Mouse (Mus musculus): ENCODE results near the gene Zbtb7a.
A peak's percentile ranks its signal among the peaks of the same experiment; 100 is the strongest.

Gene Zbtb7a

GRCm38 (mm10) chr10:81138821-81139528 is 4.0 kb downstream of the Zbtb7a start:
- DNase-seq (ENCODE audit: low spot score) = no peak

- DNase-seq (ENCODE audit: low spot score) = no peak
These were observed 4.5 kb downstream of the Zbtb7a start for GRCm38 (mm10) chr10:81139529-81139846.

GRCm38 (mm10) chr10:81140005-81140404 is 5.0 kb downstream of the Zbtb7a start:
- DNase-seq (ENCODE audit: low spot score) = no peak

GRCm38 (mm10) chr10:81140717-81141454 is 5.9 kb downstream of the Zbtb7a start:
- no peak for DNase-seq (ENCODE audit: low spot score)

GRCm38 (mm10) chr10:81141455-81142210 is 6.6 kb downstream of the Zbtb7a start:
- no peak for DNase-seq (ENCODE audit: low spot score)

- DNase-seq (ENCODE audit: low spot score) = no peak
These were observed 7.5 kb downstream of the Zbtb7a start for GRCm38 (mm10) chr10:81142551-81142981.

- DNase-seq (ENCODE audit: low spot score) = no peak
These were observed 8.2 kb downstream of the Zbtb7a start for GRCm38 (mm10) chr10:81143157-81143633.

- DNase-seq (ENCODE audit: low spot score) = no peak
These were observed 8.9 kb downstream of the Zbtb7a start for GRCm38 (mm10) chr10:81143845-81144437.

GRCm38 (mm10) chr10:81144667-81145066 is 9.6 kb downstream of the Zbtb7a start:
- no peak for DNase-seq (ENCODE audit: low spot score)

GRCm38 (mm10) chr10:81145307-81145706 is 10.3 kb downstream of the Zbtb7a start:
- DNase-seq (ENCODE audit: low spot score) = no peak

GRCm38 (mm10) chr10:81145778-81146177 is 10.8 kb downstream of the Zbtb7a start:
- DNase-seq (ENCODE audit: low spot score) = no peak

- DNase-seq (ENCODE audit: low spot score) = no peak
These were observed 11.3 kb downstream of the Zbtb7a start for GRCm38 (mm10) chr10:81146296-81146695.

- no peak for DNase-seq (ENCODE audit: low spot score)
These were observed 16.2 kb downstream of the Zbtb7a start for GRCm38 (mm10) chr10:81151261-81151660.

- DNase-seq (ENCODE audit: low spot score) = no peak
These were observed 17.6 kb downstream of the Zbtb7a start for GRCm38 (mm10) chr10:81152609-81153008.

GRCm38 (mm10) chr10:81154313-81154712 is 19.3 kb downstream of the Zbtb7a start:
- no peak for DNase-seq (ENCODE audit: low spot score)

GRCm38 (mm10) chr10:81154736-81155135 is 19.7 kb downstream of the Zbtb7a start:
- no peak for DNase-seq (ENCODE audit: low spot score)

GRCm38 (mm10) chr10:81161602-81162317 is 26.7 kb downstream of the Zbtb7a start:
- no peak for DNase-seq (ENCODE audit: low spot score)

- no peak for DNase-seq (ENCODE audit: low spot score)
These were observed 27.3 kb downstream of the Zbtb7a start for GRCm38 (mm10) chr10:81162318-81162652.

GRCm38 (mm10) chr10:81165118-81165517 is 30.1 kb downstream of the Zbtb7a start:
- DNase-seq (ENCODE audit: low spot score) = no peak

- peak; percentile 99 for DNase-seq (ENCODE audit: low spot score)
These were observed 32.4 kb downstream of the Zbtb7a start, which contains the start of gene Pias4 for GRCm38 (mm10) chr10:81167200-81168086. TSS of gene Pias4 (minus strand) at chr10:81167923.

GRCm38 (mm10) chr10:81168087-81168431 is 33.0 kb downstream of the Zbtb7a start:
- DNase-seq (ENCODE audit: low spot score) = no peak

All from urinary bladder, postnatal 10 days (tissue).